Mouse (Mus musculus): Measurements from ENCODE around the gene Pop7.

- TF ChIP-seq TAL1 (IDR thresholded peaks at IDR 0.05; ENCODE audit: low read length) = no peak
- TF ChIP-seq GATA1 (IDR thresholded peaks at IDR 0.05; ENCODE audit: low read length) = no peak
These were observed 17.6 kb upstream of the Pop7 start for GRCm38 (mm10) chr5:137519691-137520550.
